Mouse (Mus musculus): ENCODE measurements at regions not wholly inside any gene's neighbourhood (a gene's known extent, or its start where the extent isn't known, plus 50 kb on each side); places are given as distances from the start of the nearest gene placed in this dataset.

- H3K36me3 ChIP-seq (replicated peaks): no peaks in the 10 kb centered on the region
These were observed 158.9 kb upstream of the Arid1b start for GRCm38 (mm10) chr17:4835065-4835705.

GRCm38 (mm10) chr17:4840123-4840522 is 154.0 kb upstream of the Arid1b start:
- Histone ChIP-seq H3K4me3 (no peak overlapping the region), H3K9me3 (no peaks in the 10 kb centered on the region), H3K4me1 (no peaks in the 10 kb centered on the region), H3K27ac (no peak overlapping the region), H3K27me3 (ENCODE audit: poor library complexity, severe bottlenecking) (no peaks in the 10 kb centered on the region), H3K36me3 (replicated peaks) (no peaks in the 10 kb centered on the region)
- 90% methylated on average over 3 of the region's 3 CpGs for WGBS
- DNase-seq (ENCODE audit: extremely low spot score, low spot score): no peak

More at GRCm38 (mm10) chr17:4835065-4835705, 158.9 kb upstream of the Arid1b start:
- Histone ChIP-seq H3K4me3 (no peak overlapping the region), H3K27ac (no peak overlapping the region), H3K27me3 (ENCODE audit: poor library complexity, severe bottlenecking) (no peaks in the 10 kb centered on the region), H3K9me3 (no peaks in the 10 kb centered on the region), H3K4me1 (0 out of 2 replicates have a peak, but pooled peaks cover 8% of the 10 kb centered on the region)
- no peak for DNase-seq (ENCODE audit: extremely low spot score, low spot score)
- 92% methylated on average over 8 of the region's 8 CpGs for whole genome bisulfite sequencing

- Histone ChIP-seq H3K27ac (no peak overlapping the region), H3K36me3 (replicated peaks) (no peaks in the 10 kb centered on the region), H3K4me1 (no peaks in the 10 kb centered on the region), H3K9me3 (no peaks in the 10 kb centered on the region), H3K4me3 (no peak overlapping the region), H3K27me3 (ENCODE audit: poor library complexity, severe bottlenecking) (no peaks in the 10 kb centered on the region)
- no peak for DNase-seq (ENCODE audit: extremely low spot score, low spot score)
- 89% methylated on average over 3 of the region's 3 CpGs for WGBS
These were observed 135.8 kb upstream of the Arid1b start for GRCm38 (mm10) chr17:4858304-4858703.

GRCm38 (mm10) chr17:4864901-4865300 is 129.2 kb upstream of the Arid1b start:
- 92% methylated on average over 10 of the region's 10 CpGs for WGBS

GRCm38 (mm10) chr17:4865621-4866020 is 128.5 kb upstream of the Arid1b start:
- Histone ChIP-seq H3K27me3 (ENCODE audit: poor library complexity, severe bottlenecking) (no peaks in the 10 kb centered on the region), H3K4me3 (no peak overlapping the region), H3K27ac (peak overlapping the region; percentile 70; the same call in 1 of the 2 replicates), H3K36me3 (replicated peaks) (no peaks in the 10 kb centered on the region), H3K4me1 (peaks cover 19% of the 10 kb centered on the region), H3K9me3 (no peaks in the 10 kb centered on the region)
- 71% methylated on average over 10 of the region's 10 CpGs for WGBS
- no peak for DNase-seq (ENCODE audit: extremely low spot score, low spot score)

More at GRCm38 (mm10) chr17:4864901-4865300, 129.2 kb upstream of the Arid1b start:
- Histone ChIP-seq H3K36me3 (replicated peaks) (no peaks in the 10 kb centered on the region), H3K9me3 (no peaks in the 10 kb centered on the region), H3K4me3 (no peak overlapping the region), H3K27ac (no peak overlapping the region), H3K4me1 (peaks cover 19% of the 10 kb centered on the region), H3K27me3 (ENCODE audit: poor library complexity, severe bottlenecking) (no peaks in the 10 kb centered on the region)
- DNase-seq (ENCODE audit: extremely low spot score, low spot score): no peak

GRCm38 (mm10) chr17:4866026-4866896 is 127.9 kb upstream of the Arid1b start:
- no peaks in the 10 kb centered on the region for H3K27me3 ChIP-seq (ENCODE audit: poor library complexity, severe bottlenecking)
- no peaks in the 10 kb centered on the region for H3K9me3 ChIP-seq
- no peak for DNase-seq (ENCODE audit: extremely low spot score, low spot score)
- no peaks in the 10 kb centered on the region for H3K36me3 ChIP-seq (replicated peaks)
- peaks cover 19% of the 10 kb centered on the region for H3K4me1 ChIP-seq
- H3K4me3 ChIP-seq: no peak overlapping the region
- WGBS: 55% methylated on average over 17 of the region's 17 CpGs
- peak overlapping the region; percentile 70 for H3K27ac ChIP-seq

GRCm38 (mm10) chr17:4867083-4867482 is 127.0 kb upstream of the Arid1b start:
- WGBS: 94% methylated on average over 5 of the region's 5 CpGs
- DNase-seq (ENCODE audit: extremely low spot score, low spot score): no peak
- Histone ChIP-seq H3K4me1 (peaks cover 19% of the 10 kb centered on the region), H3K27ac (no peak overlapping the region), H3K4me3 (no peak overlapping the region), H3K9me3 (no peaks in the 10 kb centered on the region), H3K36me3 (replicated peaks) (no peaks in the 10 kb centered on the region), H3K27me3 (ENCODE audit: poor library complexity, severe bottlenecking) (no peaks in the 10 kb centered on the region)

- Histone ChIP-seq H3K9me3 (no peaks in the 10 kb centered on the region), H3K4me1 (peaks cover 19% of the 10 kb centered on the region)
- WGBS: 87% methylated on average over 9 of the region's 9 CpGs
These were observed 126.2 kb upstream of the Arid1b start for GRCm38 (mm10) chr17:4867754-4868445.

GRCm38 (mm10) chr17:4868446-4868825 is 125.7 kb upstream of the Arid1b start:
- WGBS: 92% methylated on average over 10 of the region's 10 CpGs
- no peak overlapping the region for H3K4me3 ChIP-seq
- H3K36me3 ChIP-seq (replicated peaks): no peaks in the 10 kb centered on the region

More at GRCm38 (mm10) chr17:4867754-4868445, 126.2 kb upstream of the Arid1b start:
- Histone ChIP-seq H3K27ac (no peak overlapping the region), H3K27me3 (ENCODE audit: poor library complexity, severe bottlenecking) (no peaks in the 10 kb centered on the region), H3K36me3 (replicated peaks) (no peaks in the 10 kb centered on the region), H3K4me3 (no peak overlapping the region)
- DNase-seq (ENCODE audit: extremely low spot score, low spot score): no peak

GRCm38 (mm10) chr17:4868861-4869260 is 125.3 kb upstream of the Arid1b start:
- Histone ChIP-seq H3K4me3 (no peak overlapping the region), H3K27me3 (ENCODE audit: poor library complexity, severe bottlenecking) (no peaks in the 10 kb centered on the region), H3K27ac (no peak overlapping the region), H3K36me3 (replicated peaks) (no peaks in the 10 kb centered on the region), H3K4me1 (peaks cover 19% of the 10 kb centered on the region), H3K9me3 (no peaks in the 10 kb centered on the region)
- no peak for DNase-seq (ENCODE audit: extremely low spot score, low spot score)
- 85% methylated on average over 5 of the region's 5 CpGs for WGBS

More at GRCm38 (mm10) chr17:4868446-4868825, 125.7 kb upstream of the Arid1b start:
- Histone ChIP-seq H3K27ac (no peak overlapping the region), H3K27me3 (ENCODE audit: poor library complexity, severe bottlenecking) (no peaks in the 10 kb centered on the region), H3K4me1 (peaks cover 19% of the 10 kb centered on the region), H3K9me3 (no peaks in the 10 kb centered on the region)
- DNase-seq (ENCODE audit: extremely low spot score, low spot score): no peak

GRCm38 (mm10) chr17:4871267-4871666 is 122.9 kb upstream of the Arid1b start:
- Histone ChIP-seq H3K27me3 (ENCODE audit: poor library complexity, severe bottlenecking) (no peaks in the 10 kb centered on the region), H3K4me1 (peaks cover 17% of the 10 kb centered on the region), H3K9me3 (no peaks in the 10 kb centered on the region), H3K27ac (no peak overlapping the region), H3K4me3 (no peak overlapping the region), H3K36me3 (replicated peaks) (no peaks in the 10 kb centered on the region)
- WGBS: 53% methylated on average over 2 of the region's 2 CpGs
- no peak for DNase-seq (ENCODE audit: extremely low spot score, low spot score)

- 90% methylated on average over 2 of the region's 2 CpGs for WGBS
- no peaks in the 10 kb centered on the region for H3K27me3 ChIP-seq (ENCODE audit: poor library complexity, severe bottlenecking)
- peaks cover 13% of the 10 kb centered on the region for H3K4me1 ChIP-seq
- H3K4me3 ChIP-seq: no peak overlapping the region
- no peaks in the 10 kb centered on the region for H3K36me3 ChIP-seq (replicated peaks)
- H3K9me3 ChIP-seq: no peaks in the 10 kb centered on the region
- no peak for DNase-seq (ENCODE audit: extremely low spot score, low spot score)
- H3K27ac ChIP-seq: no peak overlapping the region
These were observed 119.7 kb upstream of the Arid1b start for GRCm38 (mm10) chr17:4874459-4874858.

Data from forebrain, embryonic 10.5 days (tissue).